Mouse (Mus musculus) mouse trophoblast stem cell (cell line): ENCODE measurements at regions not wholly inside any gene's neighbourhood (a gene's known extent, or its start where the extent isn't known, plus 50 kb on each side); places are given as distances from the start of the nearest gene placed in this dataset.

Experiments
- in situ Hi-C, 2 experiments: fragments of 300-500 bp; cut with MseI, MboI; formaldehyde crosslinking; loops; 2 replicates in 1 of 2; 3 replicates in 1 of 2; pipeline ENCODE4 v1.15.1; 2025

DNA sequence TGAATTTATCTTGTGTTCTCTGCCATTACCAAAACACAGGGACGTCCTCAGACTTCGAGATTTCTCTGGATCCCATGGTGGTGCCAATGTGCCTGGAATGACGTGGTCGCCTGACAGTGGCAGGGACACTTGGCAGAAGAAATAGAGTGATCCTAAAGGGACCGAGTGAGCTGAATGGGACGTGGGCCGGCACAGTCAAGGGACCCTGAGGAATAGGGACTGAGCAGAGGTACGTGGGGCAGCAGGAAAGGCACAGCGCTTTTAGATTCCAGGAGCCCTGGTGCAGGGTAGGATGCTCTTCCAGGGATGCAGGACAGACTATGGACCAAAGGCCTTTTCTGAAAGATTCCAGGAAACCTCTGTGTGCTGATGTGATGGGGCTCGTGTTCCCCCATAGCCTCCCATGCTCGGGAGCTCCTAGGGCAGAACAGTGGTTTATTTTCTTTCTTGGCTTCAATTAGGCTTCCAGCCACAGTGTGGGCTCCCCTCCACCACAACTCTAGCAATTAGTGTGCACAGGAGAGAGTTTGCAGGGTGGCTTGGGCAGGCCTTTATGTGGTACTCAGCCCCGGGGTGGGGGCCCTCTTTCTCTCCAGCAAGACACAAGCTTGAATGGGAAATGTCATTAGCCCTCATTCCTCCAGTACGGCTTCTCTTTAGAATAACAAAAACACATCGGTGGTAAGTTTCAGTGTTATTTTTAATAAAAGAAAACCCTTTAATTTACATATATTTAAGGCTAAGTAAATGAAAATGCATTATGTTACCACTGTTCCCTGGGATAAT is 143.0 kb upstream of the A230072I06Rik start:
- in situ Hi-C loops, result no loop called here

DNA sequence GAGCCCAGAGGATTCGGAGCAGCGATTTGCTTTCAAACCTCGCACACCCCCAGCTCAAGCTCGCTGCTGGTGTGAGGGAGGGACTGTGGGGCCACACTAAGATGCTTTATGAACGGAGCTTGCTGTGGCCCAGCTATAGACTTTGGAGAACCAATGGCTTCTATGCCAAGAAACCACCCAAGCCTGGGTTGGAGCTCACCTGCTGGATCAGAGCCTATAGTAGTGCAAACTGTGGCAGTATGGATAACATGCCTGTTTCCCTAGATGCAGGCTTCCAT is 142.5 kb upstream of the A230072I06Rik start:
- in situ Hi-C loops, result no loop called here

DNA sequence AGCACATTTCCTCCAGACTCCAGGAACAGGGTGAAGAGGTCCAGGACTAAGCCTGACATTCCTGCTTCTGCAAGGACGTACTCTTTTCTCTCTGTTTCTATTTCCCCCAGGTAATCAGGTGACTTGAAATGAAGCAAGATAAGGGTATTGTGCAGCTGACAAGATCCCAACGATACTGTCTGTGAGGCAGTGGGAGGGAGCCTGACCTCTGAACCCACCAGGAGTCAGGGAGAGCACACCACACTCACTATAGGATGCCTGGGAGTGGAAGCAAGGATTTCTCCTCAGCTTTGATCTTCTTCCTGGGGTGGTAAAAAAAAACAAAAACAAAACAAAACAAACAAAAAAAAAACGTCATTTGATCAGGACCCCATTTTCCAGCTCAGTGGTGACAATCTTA is 141.1 kb upstream of the A230072I06Rik start:
- in situ Hi-C loops, result no loop called here

DNA sequence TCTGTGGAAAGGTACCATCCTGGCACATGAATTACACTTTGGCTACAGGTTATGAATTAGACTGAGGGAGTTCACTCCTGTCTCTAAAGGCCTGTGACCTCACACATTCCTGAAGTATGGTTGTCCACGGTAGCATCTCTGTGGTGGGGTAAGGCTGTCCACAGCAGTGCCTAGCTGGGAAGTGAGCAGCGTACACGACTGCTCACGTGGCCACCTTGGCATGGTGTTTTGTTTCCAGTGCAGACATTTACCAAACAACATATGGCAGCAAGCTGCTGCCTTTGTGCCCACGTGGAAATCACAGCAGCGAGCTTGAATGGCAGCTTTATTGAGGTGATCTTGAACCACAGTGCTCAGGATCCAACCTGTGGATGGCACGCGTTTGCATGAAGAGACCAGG is 140.7 kb upstream of the A230072I06Rik start:
- in situ Hi-C loops, result no loop called here

DNA sequence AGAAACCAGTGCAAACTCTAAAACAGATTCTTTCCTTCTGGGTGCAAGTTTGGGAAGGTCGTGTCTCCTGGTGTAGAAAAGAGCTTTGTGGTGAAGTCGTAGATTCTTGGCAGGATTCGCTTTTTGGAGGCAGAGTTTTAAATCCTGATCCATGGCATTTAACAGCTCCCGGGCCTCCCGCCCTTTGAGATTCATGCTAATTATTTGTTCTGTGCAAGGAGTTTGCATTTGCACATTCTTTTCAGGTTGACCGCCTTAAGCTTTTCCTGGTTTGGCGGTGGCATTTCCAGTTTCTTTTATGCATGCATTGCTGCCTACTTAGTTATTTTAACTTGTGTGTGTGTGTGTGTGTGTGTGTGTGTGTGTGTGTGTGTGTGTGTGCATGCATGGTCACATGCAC is 126.9 kb upstream of the A230072I06Rik start:
- in situ Hi-C loops, result no loop called here

DNA sequence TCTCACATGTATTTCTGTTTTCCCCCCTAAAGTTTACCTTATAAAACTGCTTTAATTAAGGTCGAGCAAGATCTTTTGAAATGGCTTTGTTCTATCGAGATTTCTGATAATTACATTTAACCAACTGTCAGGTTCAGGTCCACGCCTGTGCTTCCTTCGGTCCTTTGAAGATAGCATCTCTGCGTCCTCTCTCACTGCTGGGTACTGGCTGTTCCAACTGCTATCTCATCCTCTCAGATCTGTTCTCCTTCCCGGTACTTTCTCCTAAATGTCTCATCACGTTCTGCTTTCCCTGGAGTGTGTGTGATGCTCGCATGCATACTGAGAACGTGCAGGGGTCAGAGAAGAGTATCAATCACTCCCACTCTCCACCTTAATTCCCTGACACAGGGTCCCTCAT is 125.8 kb upstream of the A230072I06Rik start:
- in situ Hi-C loops, result no loop called here

DNA sequence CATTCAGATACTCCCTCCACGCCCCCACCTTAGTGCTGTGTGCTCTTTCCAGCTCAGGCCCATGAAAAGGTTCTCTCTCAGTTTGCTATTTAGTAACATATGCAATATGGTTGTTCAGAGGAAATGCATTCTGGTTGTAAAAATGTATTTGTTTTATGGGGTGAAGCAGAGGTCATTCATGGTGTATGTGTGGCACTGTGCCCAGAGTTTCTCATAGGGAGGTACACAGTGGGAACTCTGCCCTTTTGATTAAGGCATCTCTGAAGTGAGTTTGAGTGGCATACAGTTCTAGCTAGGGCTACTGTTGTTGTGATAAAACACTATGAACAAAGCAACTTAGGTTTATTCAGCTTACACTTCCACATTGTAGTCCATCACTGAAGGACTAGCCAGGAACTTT is 121.7 kb upstream of the A230072I06Rik start:
- in situ Hi-C loops, result no loop called here

DNA sequence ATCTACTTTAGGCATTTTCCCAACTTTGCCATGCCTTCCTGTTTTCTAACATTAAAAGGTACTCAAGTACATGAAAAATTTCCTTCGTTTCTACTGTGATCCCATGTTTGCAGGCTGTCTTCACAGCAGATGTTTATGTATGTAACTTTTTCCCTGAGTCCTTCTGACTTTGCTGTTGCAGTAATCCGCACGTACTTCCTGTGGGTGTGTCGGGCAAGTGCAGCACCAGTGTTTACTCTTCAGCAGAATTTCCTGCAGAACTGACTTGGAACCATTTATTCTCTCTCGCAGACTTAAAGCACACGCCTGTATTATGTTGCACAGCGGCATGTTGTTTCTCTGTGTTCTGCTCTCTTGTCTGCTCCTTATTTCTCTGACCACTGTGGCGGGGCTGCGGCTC is 120.4 kb upstream of the A230072I06Rik start:
- in situ Hi-C loops, result no loop called here

DNA sequence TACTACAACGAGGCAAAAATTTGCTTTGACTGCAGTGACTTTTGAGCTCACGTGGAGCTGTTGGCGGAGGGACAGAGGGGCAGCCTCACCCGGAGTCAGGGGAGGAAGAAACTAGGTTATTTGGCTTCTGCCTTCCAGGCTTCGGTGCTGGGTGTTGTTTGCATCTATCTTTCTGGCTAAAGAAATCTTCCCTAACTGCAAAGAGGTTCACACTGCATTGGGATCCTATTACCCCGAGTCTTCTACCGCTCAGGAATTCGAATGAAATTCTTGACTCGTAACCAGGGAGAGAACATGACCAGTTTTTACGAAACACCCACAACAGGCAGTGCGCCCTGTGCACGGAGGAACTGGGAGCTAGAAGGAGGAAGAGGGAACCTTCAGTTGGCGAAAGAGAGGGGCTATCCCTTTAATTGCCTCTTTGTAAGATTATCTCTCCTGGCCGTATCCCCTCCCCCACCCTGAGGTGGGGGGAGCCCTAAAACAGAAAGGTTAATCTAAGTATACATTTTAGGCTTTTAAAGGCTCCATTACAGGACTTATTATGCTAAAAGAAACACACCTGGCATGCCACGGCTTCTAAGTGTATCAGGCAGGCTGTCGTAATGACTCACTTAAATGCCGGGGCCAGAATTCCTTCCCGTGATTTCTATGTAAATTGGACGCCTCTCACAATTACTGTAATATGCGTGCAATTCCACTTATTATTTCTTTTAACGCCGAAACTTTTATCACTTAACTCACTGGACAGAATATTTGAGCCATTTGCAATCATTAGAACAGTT is 115.5 kb upstream of the A230072I06Rik start:
- in situ Hi-C loops, result no loop called here

DNA sequence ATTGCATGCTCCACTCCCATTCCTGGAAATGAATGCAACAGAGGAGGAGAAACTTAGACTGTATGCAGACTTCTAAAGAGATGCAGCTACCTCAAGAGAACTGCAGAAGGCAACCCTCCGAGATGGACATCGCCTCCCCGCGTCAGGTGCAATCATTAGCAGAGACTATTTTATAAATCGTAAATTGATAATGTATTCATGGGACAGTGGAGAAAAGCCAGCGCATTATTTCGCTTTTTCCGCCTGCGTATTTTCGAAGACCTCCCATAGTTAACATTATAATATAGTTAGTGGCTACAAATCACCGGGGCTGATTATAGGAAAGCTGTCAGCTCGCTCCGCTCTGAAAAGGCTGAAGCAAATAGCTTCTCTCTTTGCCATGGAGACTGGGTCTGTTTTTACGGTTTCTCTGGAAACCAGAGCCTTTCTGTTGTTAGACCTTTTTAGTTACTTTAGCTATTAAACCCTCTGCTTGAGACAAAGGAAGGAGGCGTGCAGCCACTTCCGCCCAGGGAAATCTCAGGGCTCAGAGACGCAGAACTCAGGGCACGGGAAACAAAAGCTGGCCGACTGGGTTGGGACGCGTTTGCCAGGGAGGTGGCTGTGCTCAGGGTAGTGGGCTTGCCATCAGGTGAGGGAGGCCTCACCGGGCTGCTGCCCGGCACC is 113.0 kb upstream of the A230072I06Rik start:
- in situ Hi-C loops, result no loop called here

DNA sequence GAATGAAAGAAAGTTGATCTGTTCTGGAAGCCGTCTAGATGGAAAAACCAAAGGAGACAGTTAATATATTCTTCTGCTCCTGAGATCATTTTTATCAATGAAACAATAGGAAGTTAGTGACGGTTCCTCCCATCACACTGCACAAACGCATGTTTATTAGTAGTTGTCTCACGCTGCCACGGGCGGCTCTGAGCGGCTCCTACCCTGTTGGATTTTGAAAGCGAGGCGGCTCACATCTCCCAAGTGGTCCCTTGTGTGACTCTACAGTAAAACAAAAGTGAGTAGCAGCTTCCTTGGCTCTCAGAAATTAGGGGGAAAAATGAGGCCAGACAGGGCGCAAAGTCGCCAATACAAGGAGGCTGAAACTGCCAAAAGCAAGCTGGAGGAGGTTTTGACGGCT is 106.8 kb upstream of the A230072I06Rik start:
- in situ Hi-C loops, result no loop called here

DNA sequence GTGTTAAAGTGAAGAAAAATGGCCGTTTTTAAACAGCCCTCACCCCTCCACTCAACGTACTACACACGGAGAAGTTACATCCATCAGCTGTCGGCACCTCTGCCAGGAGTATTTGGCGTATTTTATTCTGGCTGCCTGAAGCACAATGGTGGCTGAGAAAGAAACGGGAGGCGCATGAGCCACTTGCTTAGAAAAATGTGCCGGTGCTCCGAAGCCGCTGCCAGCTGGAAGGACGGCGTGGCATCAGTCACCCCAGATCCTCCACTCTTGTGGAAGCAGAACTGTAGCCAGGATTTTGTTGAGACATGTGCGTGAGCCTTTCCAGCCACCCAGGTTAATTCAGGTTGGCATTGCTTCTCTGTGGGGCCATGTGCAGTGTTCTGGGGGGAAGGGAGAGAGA is 103.1 kb upstream of the A230072I06Rik start:
- in situ Hi-C loops, result no loop called here

DNA sequence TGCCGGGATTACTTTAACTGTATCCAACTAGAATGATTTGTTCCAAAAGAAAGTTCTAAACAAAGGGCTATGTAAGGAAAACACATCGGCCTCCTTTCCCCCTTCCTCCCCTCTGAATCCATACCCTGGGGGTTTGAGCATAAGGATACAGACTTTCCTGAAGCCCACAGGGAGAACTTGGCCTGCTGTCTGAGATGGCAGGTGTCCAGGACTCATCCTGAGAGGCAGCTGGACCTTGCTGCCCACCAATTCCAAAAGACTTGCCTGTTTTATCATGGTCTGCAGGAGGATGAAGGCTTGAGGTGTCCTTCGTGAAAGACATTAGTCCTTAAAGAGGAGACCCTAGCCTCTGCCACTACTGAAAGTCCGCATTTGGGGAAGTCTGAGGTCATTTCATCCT is 94.0 kb upstream of the A230072I06Rik start:
- in situ Hi-C loops, result no loop called here

DNA sequence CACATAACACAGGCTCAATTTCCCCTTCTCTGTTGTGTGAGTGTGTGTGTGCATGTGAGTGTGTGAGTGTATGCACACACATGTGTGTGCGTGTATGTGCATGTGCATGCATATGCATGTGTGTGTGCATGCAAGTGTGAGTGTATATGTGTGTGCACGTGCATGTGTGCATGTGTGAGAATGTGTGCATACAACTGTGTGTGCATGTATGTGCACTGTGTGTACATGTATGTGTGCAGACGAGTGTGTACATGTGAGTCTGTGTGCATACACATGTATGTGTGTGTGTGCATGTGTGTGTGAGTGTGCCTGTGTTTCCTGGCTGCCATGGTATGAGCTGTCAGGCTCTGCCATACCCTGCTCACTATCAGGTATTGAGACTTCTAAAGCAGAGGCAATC is 91.3 kb upstream of the A230072I06Rik start:
- in situ Hi-C loops, result no loop called here

DNA sequence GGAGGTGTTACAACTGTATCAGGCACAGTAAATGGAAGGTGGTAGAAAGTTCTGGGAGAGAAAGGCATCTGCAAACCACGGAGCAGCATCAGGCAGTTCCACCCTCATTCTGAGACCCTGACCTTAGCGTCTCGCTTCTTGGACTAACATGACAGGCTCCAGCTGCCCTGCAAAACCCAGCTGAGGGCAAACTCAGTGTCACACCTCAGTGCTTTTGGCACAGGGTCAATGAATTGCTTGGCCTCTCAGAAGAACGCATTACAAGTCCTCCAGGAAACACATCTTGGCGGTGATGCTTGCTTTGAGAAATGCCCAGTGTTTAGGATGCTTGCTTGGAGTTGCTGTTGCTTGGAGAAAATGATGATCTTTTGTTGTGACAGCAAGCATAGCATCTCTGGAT is 90.2 kb upstream of the A230072I06Rik start:
- in situ Hi-C loops, result no loop called here

DNA sequence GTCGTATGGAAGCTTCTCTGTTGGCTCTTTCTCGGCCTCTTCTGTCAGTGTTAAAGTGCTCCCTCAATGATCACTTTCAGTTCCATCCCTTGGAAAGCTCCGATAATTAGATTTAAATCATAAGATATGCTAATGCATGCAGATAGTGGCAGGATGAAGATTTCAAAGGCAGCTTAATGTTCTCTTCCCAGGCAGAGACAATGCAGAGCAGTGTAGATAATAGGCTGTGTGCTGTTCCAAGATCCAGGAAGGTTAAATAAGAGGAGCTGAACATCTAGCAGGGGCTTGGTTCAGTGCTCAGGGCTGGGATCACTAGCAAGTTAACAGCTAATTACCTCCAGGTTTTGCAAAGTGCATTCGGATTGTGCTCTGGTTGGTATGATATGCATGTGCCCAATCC is 89.7 kb upstream of the A230072I06Rik start:
- in situ Hi-C loops, result no loop called here

DNA sequence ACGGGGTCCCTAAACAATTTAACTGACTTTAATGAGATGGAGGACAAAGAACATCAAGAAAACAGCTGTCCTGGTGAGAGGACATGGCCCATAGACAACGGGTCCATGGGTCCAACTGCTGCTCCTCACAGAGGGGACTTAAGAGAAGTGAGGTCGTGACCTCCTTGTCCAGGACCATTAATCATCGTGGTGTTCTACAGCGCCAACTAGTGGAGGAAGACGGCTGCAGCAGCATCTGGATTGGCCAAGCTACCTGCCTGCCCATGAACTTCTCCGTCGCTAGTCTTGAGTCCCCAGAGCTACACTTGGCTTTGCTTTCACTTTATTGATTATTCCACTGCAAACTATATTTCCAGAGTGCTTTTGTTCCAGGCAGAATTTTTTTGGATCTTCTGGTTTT is 86.6 kb upstream of the A230072I06Rik start:
- in situ Hi-C loops, result no loop called here

DNA sequence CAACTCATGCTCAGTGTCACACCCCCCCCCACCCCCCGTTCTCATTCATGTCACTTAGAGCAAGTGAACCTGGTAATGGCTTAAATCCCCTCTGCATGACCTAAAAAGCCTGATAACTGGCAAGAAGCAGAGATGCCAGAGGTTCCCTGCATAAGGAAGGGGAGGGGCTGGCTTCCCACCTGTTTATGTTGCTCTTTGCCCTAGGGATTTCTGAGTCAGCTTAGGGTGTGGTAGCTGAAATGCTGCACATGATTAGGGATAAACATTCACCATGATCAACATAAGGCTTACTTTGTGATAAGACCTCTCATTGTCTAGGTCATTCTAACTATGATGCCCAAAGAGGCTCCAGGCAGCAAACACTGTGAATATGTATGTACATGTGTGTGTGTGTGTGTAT is 72.7 kb upstream of the A230072I06Rik start:
- in situ Hi-C loops, result no loop called here

DNA sequence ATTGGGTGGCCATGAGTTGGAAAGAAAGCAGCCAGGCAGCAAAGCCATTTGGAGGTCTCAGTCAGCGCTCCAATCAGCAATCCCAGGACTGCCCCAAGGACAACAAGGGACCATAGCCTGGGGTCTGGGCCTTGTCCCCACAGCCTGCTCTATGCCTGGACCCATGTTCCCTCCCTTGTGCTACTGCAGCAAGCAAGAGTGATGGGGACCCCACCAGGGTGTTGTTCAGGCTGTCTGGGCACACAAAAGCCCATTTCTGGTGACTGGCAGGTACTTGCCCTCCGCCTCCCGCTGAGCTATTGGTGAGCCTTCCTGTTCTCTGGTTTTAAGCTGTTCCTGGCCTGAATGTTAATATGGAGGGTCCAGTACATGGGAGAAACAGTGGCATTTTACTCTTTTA is 71.2 kb upstream of the A230072I06Rik start:
- in situ Hi-C loops, result no loop called here

DNA sequence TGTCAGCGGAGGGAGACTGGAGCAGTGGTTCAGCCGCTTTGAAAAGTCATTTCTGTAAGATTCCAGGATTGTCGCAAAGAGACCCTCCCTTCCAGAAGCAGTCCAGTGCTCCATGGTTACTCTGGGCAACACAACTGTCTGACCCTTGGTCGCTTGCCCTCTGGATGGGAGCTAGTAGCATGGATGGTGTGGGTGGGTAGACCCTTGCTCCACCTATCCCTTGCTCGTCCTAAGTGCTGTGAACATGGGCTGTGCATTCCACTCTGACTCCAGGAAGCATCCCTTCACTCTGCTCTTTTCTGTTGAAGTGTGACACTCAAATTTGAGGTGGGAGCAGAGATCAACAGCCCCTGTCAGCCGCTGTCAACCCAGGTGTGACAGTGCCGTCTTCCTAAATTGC is 64.8 kb upstream of the A230072I06Rik start:
- in situ Hi-C loops, result no loop called here

DNA sequence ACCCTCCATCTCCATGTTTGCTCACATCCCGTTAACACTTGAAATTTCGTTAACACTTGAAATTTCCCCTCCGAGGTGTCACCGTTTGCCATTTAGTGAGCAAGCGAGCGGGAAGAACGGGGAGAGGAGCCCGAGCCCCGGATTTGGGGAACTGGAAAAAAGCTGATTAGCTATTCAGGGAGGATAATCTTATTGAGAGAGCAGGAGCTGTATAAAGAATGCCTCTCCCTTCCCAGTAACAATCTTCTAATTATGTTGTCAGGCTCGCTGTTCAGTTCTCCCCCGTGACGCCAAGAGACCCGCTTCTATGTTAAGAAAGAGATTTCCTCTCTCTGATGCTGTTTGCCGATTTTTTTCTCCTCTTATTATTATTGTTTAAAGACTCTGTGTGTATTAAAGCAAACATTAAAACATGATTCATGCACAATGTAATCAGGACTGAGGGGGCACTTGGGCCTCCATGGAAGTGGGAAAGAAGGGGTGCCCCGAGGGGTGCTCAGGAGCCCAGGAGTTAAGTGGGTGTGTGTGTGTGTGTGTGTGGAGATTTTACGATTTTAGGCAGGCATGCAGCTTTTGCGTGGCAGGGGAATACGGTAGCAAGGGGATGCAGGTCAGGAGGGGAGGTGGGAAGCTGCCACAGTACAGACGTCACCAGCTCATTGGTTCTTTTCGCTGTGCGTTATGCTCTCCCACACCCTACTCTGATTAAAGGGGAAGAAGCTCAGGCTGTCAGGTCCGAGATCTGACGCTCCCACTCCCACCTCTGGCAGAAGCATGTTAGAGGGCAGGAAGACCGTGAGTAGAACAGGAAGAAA is 64.2 kb upstream of the A230072I06Rik start:
- in situ Hi-C loops, result no loop called here

DNA sequence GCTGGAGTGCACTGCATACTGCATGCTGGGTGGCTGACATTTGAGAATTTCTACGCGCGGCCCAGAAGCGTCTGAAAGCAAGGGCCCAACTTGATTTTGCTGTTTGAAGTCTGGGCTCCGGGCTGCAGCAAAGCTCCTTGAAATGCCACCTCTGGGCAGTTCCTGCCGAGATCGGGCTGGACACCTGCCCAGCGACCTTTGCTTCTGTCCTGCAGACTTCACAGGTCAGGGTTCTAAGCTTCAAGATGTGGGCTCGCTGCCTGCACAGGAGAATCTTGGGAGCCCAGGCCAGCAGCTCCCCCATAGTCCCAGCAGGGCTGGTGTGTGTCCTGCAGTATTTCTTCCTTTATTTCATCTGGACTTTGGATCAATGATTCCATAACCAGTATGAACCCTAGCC is 57.1 kb upstream of the A230072I06Rik start:
- in situ Hi-C loops, result no loop called here
